Mouse (Mus musculus) hindbrain, embryonic 12.5 days (tissue): Measurements from ENCODE around the gene Slc22a13. TPM values are rescaled to one million over a fixed set of nuclear protein-coding genes. Genes with fewer than 3 reads are reported as not detected.

Experiments
- ATAC-seq: fragments of 200-750 bp; cut with Nextera tagmentation; 2 replicates; pipeline ENCODE4 v1.8.0; 2017; ENCODE audit warnings: moderate TSS enrichment; ENCODE audit not compliant: low FRiP score
- H3K27ac ChIP-seq: fragments of 300-500 bp; sonication (generic); 2 replicates; pipeline ENCODE4 v1.5.1; 2016; ENCODE audit warnings: mild to moderate bottlenecking
- H3K27me3 ChIP-seq: fragments of 300-500 bp; sonication (generic); 2 replicates; pipeline ENCODE4 v1.6.1; 2016; ENCODE audit warnings: mild to moderate bottlenecking
- H3K36me3 ChIP-seq: fragments of 300-500 bp; sonication (generic); 2 replicates; pipeline ENCODE4 v1.6.1; 2016; ENCODE audit warnings: mild to moderate bottlenecking
- H3K4me1 ChIP-seq: fragments of 300-500 bp; sonication (generic); 2 replicates; pipeline ENCODE4 v1.6.1; 2016
- H3K4me2 ChIP-seq: fragments of 300-500 bp; sonication (generic); replicated peaks from 2 replicates; pipeline ENCODE4 v1.6.1; 2016; ENCODE audit warnings: mild to moderate bottlenecking
- H3K4me3 ChIP-seq: fragments of 300-500 bp; sonication (generic); 2 replicates; pipeline ENCODE4 v1.5.1; 2016; ENCODE audit warnings: mild to moderate bottlenecking
- H3K9ac ChIP-seq: fragments of 300-500 bp; sonication (generic); 2 replicates; pipeline ENCODE4 v1.6.1; 2016; ENCODE audit warnings: mild to moderate bottlenecking, moderate library complexity
- H3K9me3 ChIP-seq: fragments of 300-500 bp; sonication (generic); replicated peaks from 2 replicates; pipeline ENCODE4 v1.6.1; 2016; ENCODE audit warnings: mild to moderate bottlenecking
- WGBS: fragments of 180-500 bp; shearing (Covaris S2); methylation state at CpG from one replicate; pipeline ENCODE4 v1.1.7; 2016; 5-methylcytosine and 5-hydroxymethylcytosine counted together
- polyA plus RNA-seq: library from polyadenylated mRNA; unstranded; fragments of >200 nt; fragmentation: Nextera tagmentation; extraction: Ambion mirVana; gene quantifications from 2 replicates; pipeline ENCODE4 v1.2.1, GENCODE M21; 2016

Slc22a13 gene
- polyA plus RNA-seq, 1 experiment from 2014 or later = 0.12 TPM

DNA sequence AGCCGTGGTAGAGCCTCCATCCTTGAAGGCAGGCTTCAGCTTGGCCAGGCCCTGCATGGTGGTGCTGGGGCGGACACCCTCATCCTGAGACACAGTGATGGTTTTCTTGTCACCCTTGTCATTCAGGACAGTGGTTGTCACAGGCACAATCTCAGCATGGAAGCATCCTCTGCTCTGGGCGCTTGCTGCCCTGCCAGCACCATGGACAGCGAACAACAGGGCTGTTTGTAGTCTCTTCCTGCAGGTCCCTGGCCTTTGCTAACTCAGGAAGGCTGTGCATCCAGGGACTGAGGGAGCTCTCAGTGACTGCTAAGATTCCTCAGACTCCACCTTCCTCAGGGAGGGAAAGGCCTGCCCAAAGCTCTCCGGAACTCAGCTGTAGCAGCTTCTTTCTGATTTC lies 59.3 kb downstream of the Slc22a13 start:
- H3K27me3 ChIP-seq = no peaks in the 10 kb centered on the region
- WGBS = 22% methylated on average over 5 of the region's 5 CpGs
- no peak for ATAC-seq
- H3K4me2 ChIP-seq = no peak overlapping the region
- H3K36me3 ChIP-seq = no peaks in the 10 kb centered on the region
- no peak overlapping the region for H3K27ac ChIP-seq
- no peak overlapping the region for H3K9ac ChIP-seq
- H3K9me3 ChIP-seq = no peaks in the 10 kb centered on the region
- H3K4me1 ChIP-seq = no peaks in the 10 kb centered on the region
- H3K4me3 ChIP-seq = no peak overlapping the region

GRCm38 (mm10) chr9:119146098-119146770 lies 62.7 kb downstream of the Slc22a13 start:
- Histone ChIP-seq H3K36me3 (no peaks in the 10 kb centered on the region), H3K9ac (no peak overlapping the region), H3K4me3 (no peak overlapping the region), H3K27ac (no peak overlapping the region), H3K27me3 (no peaks in the 10 kb centered on the region), H3K9me3 (no peaks in the 10 kb centered on the region), H3K4me2 (no peak overlapping the region), H3K4me1 (no peaks in the 10 kb centered on the region)
- 79% methylated on average over 13 of the region's 13 CpGs for WGBS
- no peak for ATAC-seq

DNA sequence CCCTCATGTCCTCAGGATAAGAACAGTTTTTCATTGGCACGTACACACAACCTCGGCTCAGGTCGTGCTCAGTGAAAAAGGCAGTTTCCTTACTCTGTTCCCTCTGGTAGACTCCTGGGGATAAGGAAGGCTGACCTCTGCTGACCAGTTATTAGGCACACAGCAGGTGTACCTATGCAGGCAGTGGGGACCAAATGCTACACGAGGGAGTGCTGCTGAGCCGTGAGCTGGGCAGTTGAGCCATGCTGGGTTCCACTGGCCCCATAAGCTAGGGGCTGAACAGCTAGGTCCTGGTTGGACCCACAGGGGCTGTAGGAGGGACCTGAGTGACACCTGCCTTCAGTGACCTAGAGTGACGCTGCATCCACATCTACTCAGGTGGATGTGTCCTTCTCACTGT lies 63.3 kb downstream of the Slc22a13 start:
- Histone ChIP-seq H3K4me3 (no peak overlapping the region), H3K4me1 (no peaks in the 10 kb centered on the region), H3K9ac (no peak overlapping the region), H3K36me3 (no peaks in the 10 kb centered on the region), H3K4me2 (no peak overlapping the region), H3K9me3 (no peaks in the 10 kb centered on the region), H3K27ac (no peak overlapping the region), H3K27me3 (no peaks in the 10 kb centered on the region)
- WGBS = 60% methylated on average over 6 of the region's 6 CpGs
- no peak for ATAC-seq

- H3K36me3 ChIP-seq = no peaks in the 10 kb centered on the region
- whole genome bisulfite sequencing = 48% methylated on average over 10 of the region's 10 CpGs
- H3K9me3 ChIP-seq = no peaks in the 10 kb centered on the region
Observed at GRCm38 (mm10) chr9:119145137-119145536, 63.8 kb downstream of the Slc22a13 start.

GRCm38 (mm10) chr9:119144696-119145095 lies 64.2 kb downstream of the Slc22a13 start:
- Histone ChIP-seq H3K27ac (no peak overlapping the region), H3K36me3 (no peaks in the 10 kb centered on the region), H3K9ac (no peak overlapping the region), H3K4me3 (no peak overlapping the region), H3K4me1 (no peaks in the 10 kb centered on the region), H3K4me2 (no peak overlapping the region), H3K27me3 (no peaks in the 10 kb centered on the region), H3K9me3 (no peaks in the 10 kb centered on the region)
- WGBS = 82% methylated on average over 8 of the region's 8 CpGs
- no peak for ATAC-seq

More at GRCm38 (mm10) chr9:119145137-119145536, 63.8 kb downstream of the Slc22a13 start:
- H3K9ac ChIP-seq = no peak overlapping the region
- H3K4me2 ChIP-seq = no peak overlapping the region
- no peak for ATAC-seq
- H3K4me1 ChIP-seq = no peaks in the 10 kb centered on the region
- no peak overlapping the region for H3K27ac ChIP-seq
- no peaks in the 10 kb centered on the region for H3K27me3 ChIP-seq
- H3K4me3 ChIP-seq = no peak overlapping the region

DNA sequence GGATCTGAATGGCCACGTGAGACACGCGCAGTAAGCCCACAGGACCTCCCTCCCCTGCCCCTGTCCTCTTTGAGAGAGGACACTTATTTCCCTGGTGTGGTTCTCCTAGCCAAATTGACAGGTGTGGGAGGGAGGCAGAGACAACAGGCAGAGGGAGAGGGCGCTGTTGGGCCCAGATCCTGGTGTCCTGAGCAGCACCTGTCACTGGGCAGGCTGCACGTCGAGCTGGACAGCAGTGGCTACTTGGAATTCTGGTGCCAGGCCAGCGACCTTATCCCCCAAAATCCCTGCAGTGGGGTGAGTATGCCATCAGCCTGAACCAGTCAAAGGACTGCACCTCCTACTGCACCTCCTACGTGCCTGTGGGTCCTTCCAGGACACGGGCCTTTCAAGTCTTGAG lies 65.5 kb downstream of the Slc22a13 start:
- ATAC-seq = no peak
- Histone ChIP-seq H3K4me1 (no peaks in the 10 kb centered on the region), H3K4me2 (no peak overlapping the region), H3K27ac (no peak overlapping the region), H3K9ac (no peak overlapping the region), H3K36me3 (no peaks in the 10 kb centered on the region), H3K4me3 (no peak overlapping the region), H3K27me3 (no peaks in the 10 kb centered on the region), H3K9me3 (no peaks in the 10 kb centered on the region)
- 80% methylated on average over 9 of the region's 9 CpGs for WGBS

Other genes starting within 250 kb of the Slc22a13 start
- 13.8 and 14.9 TPM in 2 replicates for gene Vill, start 156.3 kb downstream of the Slc22a13 start, polyA plus RNA-seq
- 33.7 and 35.6 TPM in 2 replicates for gene Plcd1, start 115.6 kb downstream of the Slc22a13 start, polyA plus RNA-seq
- gene Dlec1, start 106.6 kb downstream of the Slc22a13 start, polyA plus RNA-seq = 1.4 and 1.9 TPM in 2 replicates
- gene Acaa1b, start 52.0 kb downstream of the Slc22a13 start, polyA plus RNA-seq = 1.2 and 2.1 TPM in 2 replicates
- gene Gm47289, start 49.9 kb downstream of the Slc22a13 start, polyA plus RNA-seq = not detected in 2 replicates
- 18.9 and 19.6 TPM in 2 replicates for gene Oxsr1, start 113.3 kb upstream of the Slc22a13 start, polyA plus RNA-seq
- gene Acaa1a, start 130.6 kb upstream of the Slc22a13 start, polyA plus RNA-seq = 82.4 and 87.1 TPM in 2 replicates
- 6.3 and 7.6 TPM in 2 replicates for gene Myd88, start 132.3 kb upstream of the Slc22a13 start, polyA plus RNA-seq
- 4.7 and 4.9 TPM in 2 replicates for gene Xylb, start 148.3 kb upstream of the Slc22a13 start, polyA plus RNA-seq
- not detected in 2 replicates for gene Slc22a14, start 156.5 kb upstream of the Slc22a13 start, polyA plus RNA-seq
- gene Acvr2b, start 193.0 kb upstream of the Slc22a13 start, polyA plus RNA-seq = 86.6 and 97.4 TPM in 2 replicates
- gene Exog, start 235.8 kb upstream of the Slc22a13 start, polyA plus RNA-seq = 42.7 and 43.7 TPM in 2 replicates